Mouse (Mus musculus): ENCODE data around the gene Sel1l3. TPM values are rescaled to one million over a fixed set of nuclear protein-coding genes. Genes with fewer than 3 reads are reported as not detected.

Gene Sel1l3
- polyA plus RNA-seq, 1 experiment from 2014 or later, result 7.8 TPM

- WGBS, result 65% methylated on average over 9 of the region's 9 CpGs
- H3K4me3 ChIP-seq (replicated peaks), result no peak overlapping the region
- no peak overlapping the region for H3K27ac ChIP-seq
- H3K27me3 ChIP-seq (replicated peaks), result no peaks in the 10 kb centered on the region
- no peak overlapping the region for H3K4me2 ChIP-seq
- no peak for ATAC-seq (ENCODE audit: insufficient read depth, low FRiP score, low read depth)
- no peaks in the 10 kb centered on the region for H3K9me3 ChIP-seq
- no peaks in the 10 kb centered on the region for H3K36me3 ChIP-seq
- H3K4me1 ChIP-seq, result 0 out of 2 replicates have a peak, but pooled peaks cover 3% of the 10 kb centered on the region
- H3K9ac ChIP-seq, result no peak overlapping the region
These were observed 105.7 kb downstream of the Sel1l3 start for GRCm38 (mm10) chr5:53108026-53108425.

DNA sequence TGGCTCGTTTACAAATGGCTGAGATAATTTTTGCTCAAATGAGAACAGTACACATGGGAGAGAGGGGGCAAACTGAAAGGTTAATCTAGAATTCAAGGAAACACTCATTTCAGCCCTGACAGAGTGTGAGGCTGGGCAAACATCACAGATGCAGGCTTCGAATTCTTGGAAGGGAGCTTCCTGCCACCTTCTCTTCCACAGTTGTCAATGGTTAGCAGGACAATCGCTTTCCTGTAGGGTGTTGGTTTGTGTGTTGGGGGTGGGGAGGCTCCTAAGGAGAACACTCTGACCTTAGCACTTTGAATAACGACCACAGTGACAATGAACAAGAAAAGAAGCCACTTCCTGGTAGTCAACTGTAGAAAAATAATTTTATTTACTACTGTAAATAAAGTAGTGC, 107.0 kb downstream of the Sel1l3 start:
- Histone ChIP-seq H3K36me3 (no peaks in the 10 kb centered on the region), H3K4me1 (0 out of 2 replicates have a peak, but pooled peaks cover 3% of the 10 kb centered on the region), H3K27me3 (replicated peaks) (no peaks in the 10 kb centered on the region), H3K9me3 (no peaks in the 10 kb centered on the region), H3K4me2 (no peak overlapping the region), H3K4me3 (replicated peaks) (no peak overlapping the region), H3K27ac (no peak overlapping the region), H3K9ac (no peak overlapping the region)
- no peak for ATAC-seq (ENCODE audit: insufficient read depth, low FRiP score, low read depth)
- WGBS, result 39% methylated on average over 4 of the region's 4 CpGs

- H3K9ac ChIP-seq, result no peak overlapping the region
- no peak overlapping the region for H3K4me2 ChIP-seq
- no peaks in the 10 kb centered on the region for H3K27me3 ChIP-seq (replicated peaks)
- WGBS, result 53% methylated on average over 4 of the region's 4 CpGs
- H3K4me1 ChIP-seq, result 0 out of 2 replicates have a peak, but pooled peaks cover 3% of the 10 kb centered on the region
- ATAC-seq (ENCODE audit: insufficient read depth, low FRiP score, low read depth), result no peak
- no peak overlapping the region for H3K4me3 ChIP-seq (replicated peaks)
- H3K27ac ChIP-seq, result no peak overlapping the region
- H3K36me3 ChIP-seq, result no peaks in the 10 kb centered on the region
- H3K9me3 ChIP-seq, result no peaks in the 10 kb centered on the region
These were observed 107.6 kb downstream of the Sel1l3 start for GRCm38 (mm10) chr5:53106125-53106524.

- 0 out of 2 replicates have a peak, but pooled peaks cover 3% of the 10 kb centered on the region for H3K4me1 ChIP-seq
- no peak overlapping the region for H3K4me3 ChIP-seq (replicated peaks)
- ATAC-seq (ENCODE audit: insufficient read depth, low FRiP score, low read depth), result no peak
- H3K27me3 ChIP-seq (replicated peaks), result no peaks in the 10 kb centered on the region
- H3K9me3 ChIP-seq, result no peaks in the 10 kb centered on the region
- no peak overlapping the region for H3K4me2 ChIP-seq
- no peak overlapping the region for H3K27ac ChIP-seq
- H3K9ac ChIP-seq, result no peak overlapping the region
- 65% methylated on average over 8 of the region's 8 CpGs for WGBS
- no peaks in the 10 kb centered on the region for H3K36me3 ChIP-seq
These were observed 108.0 kb downstream of the Sel1l3 start for GRCm38 (mm10) chr5:53105716-53106115.

GRCm38 (mm10) chr5:53104177-53104855, 109.4 kb downstream of the Sel1l3 start:
- no peaks in the 10 kb centered on the region for H3K27me3 ChIP-seq (replicated peaks)
- 0 out of 2 replicates have a peak, but pooled peaks cover 3% of the 10 kb centered on the region for H3K4me1 ChIP-seq
- 55% methylated on average over 13 of the region's 13 CpGs for WGBS
- H3K4me2 ChIP-seq, result no peak overlapping the region
- no peak overlapping the region for H3K4me3 ChIP-seq (replicated peaks)
- no peaks in the 10 kb centered on the region for H3K36me3 ChIP-seq
- no peak overlapping the region for H3K9ac ChIP-seq
- ATAC-seq (ENCODE audit: insufficient read depth, low FRiP score, low read depth), result no peak
- no peak overlapping the region for H3K27ac ChIP-seq
- no peaks in the 10 kb centered on the region for H3K9me3 ChIP-seq

DNA sequence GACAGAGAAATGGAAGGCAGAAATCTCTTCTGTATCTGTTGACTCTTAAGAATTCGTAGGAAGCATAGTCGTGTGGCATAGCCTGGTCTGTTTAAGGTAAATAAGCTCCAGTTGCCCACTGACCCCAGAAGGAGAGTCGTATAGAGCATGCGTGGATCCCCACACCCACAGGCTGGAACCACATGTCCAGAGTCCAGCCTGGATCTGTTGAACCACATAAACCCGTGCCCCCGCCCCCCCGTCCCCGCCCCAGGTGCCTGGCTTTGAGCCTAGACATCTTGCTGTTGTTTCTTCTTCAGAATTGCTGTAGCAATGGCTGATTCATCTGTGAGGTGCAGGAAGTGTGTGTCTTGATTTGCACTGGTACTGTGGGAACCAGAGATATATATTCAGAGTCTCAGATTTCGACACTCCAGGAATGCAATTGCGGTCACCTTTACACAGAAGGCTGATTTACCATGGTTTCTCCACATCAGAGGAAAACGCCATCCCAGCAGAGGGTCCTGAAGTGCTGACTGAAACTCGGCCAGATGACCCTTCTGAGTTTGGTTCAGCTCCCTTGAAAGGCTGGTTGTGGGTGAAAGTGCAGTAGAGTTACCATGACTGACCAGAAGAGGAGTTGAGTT, 111.8 kb downstream of the Sel1l3 start:
- 78% methylated on average over 12 of the region's 12 CpGs for WGBS
- no peak overlapping the region for H3K9ac ChIP-seq
- no peak for ATAC-seq (ENCODE audit: insufficient read depth, low FRiP score, low read depth)
- no peak overlapping the region for H3K4me2 ChIP-seq
- no peaks in the 10 kb centered on the region for H3K4me1 ChIP-seq
- H3K27ac ChIP-seq, result no peak overlapping the region
- H3K4me3 ChIP-seq (replicated peaks), result no peak overlapping the region
- H3K36me3 ChIP-seq, result no peaks in the 10 kb centered on the region
- H3K9me3 ChIP-seq, result no peaks in the 10 kb centered on the region
- no peaks in the 10 kb centered on the region for H3K27me3 ChIP-seq (replicated peaks)

- no peaks in the 10 kb centered on the region for H3K27me3 ChIP-seq (replicated peaks)
- no peak overlapping the region for H3K4me2 ChIP-seq
- WGBS, result 67% methylated on average over 3 of the region's 3 CpGs
- no peak for ATAC-seq (ENCODE audit: insufficient read depth, low FRiP score, low read depth)
- H3K4me3 ChIP-seq (replicated peaks), result no peak overlapping the region
- no peak overlapping the region for H3K9ac ChIP-seq
- no peaks in the 10 kb centered on the region for H3K36me3 ChIP-seq
- no peaks in the 10 kb centered on the region for H3K9me3 ChIP-seq
- H3K27ac ChIP-seq, result no peak overlapping the region
- H3K4me1 ChIP-seq, result no peaks in the 10 kb centered on the region
These were observed 122.4 kb downstream of the Sel1l3 start for GRCm38 (mm10) chr5:53091331-53091730.

DNA sequence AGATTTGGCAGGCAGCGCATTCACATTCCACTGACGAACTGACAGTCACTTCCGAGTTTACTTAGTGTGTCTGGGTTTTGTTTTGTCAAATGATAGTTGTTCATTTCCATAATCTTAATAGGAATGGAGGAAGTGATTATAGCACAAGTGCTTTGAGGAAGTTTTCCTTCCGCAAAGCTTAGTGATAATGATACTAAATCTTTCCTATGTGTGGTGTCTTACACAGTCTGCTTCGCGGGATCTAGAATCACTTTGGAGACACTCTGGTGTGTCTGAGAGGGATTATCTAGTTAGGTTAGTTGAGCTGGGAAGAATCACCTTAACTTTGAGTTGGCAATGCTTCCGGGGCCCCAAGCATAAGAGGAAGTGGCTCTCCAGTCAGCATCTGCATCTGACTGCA, 126.3 kb downstream of the Sel1l3 start:
- no peak overlapping the region for H3K4me2 ChIP-seq
- H3K9ac ChIP-seq, result no peak overlapping the region
- 77% methylated on average over 7 of the region's 7 CpGs for WGBS
- ATAC-seq (ENCODE audit: insufficient read depth, low FRiP score, low read depth), result no peak
- no peaks in the 10 kb centered on the region for H3K9me3 ChIP-seq
- no peaks in the 10 kb centered on the region for H3K4me1 ChIP-seq
- no peak overlapping the region for H3K27ac ChIP-seq
- no peak overlapping the region for H3K4me3 ChIP-seq (replicated peaks)
- H3K36me3 ChIP-seq, result no peaks in the 10 kb centered on the region
- 0 out of 2 replicates have a peak, but pooled peaks cover 2% of the 10 kb centered on the region for H3K27me3 ChIP-seq (replicated peaks)

GRCm38 (mm10) chr5:53078453-53078852, 135.3 kb downstream of the Sel1l3 start:
- Histone ChIP-seq H3K9me3 (no peaks in the 10 kb centered on the region), H3K27ac (no peak overlapping the region), H3K4me3 (replicated peaks) (no peak overlapping the region), H3K9ac (no peak overlapping the region), H3K27me3 (replicated peaks) (no peaks in the 10 kb centered on the region), H3K4me1 (no peaks in the 10 kb centered on the region), H3K36me3 (no peaks in the 10 kb centered on the region), H3K4me2 (no peak overlapping the region)
- WGBS, result 63% methylated on average over 4 of the region's 4 CpGs
- ATAC-seq (ENCODE audit: insufficient read depth, low FRiP score, low read depth), result no peak

DNA sequence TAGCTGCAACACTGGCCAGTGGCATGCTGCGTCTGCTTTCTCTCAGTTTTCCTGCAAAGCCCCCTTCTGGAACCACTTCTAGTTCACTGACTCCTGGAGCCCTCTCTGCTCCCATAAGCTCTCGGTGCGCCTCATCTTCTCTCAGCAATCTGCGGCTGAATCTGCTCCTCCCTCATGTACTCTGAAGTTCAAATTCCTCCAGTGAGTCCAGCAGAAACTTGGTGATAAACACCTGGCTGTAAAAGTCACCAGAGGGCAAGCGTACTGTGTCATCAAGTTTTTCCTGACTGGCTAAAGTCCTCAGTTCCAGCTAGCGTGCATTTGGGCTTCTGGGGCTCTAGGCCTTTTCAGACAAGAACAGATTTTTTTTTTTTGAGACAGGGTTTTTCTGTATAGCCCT, 139.2 kb downstream of the Sel1l3 start:
- H3K4me1 ChIP-seq, result no peaks in the 10 kb centered on the region
- WGBS, result 48% methylated on average over 6 of the region's 6 CpGs
- no peaks in the 10 kb centered on the region for H3K36me3 ChIP-seq
- no peak overlapping the region for H3K27ac ChIP-seq
- H3K4me3 ChIP-seq (replicated peaks), result no peak overlapping the region
- H3K27me3 ChIP-seq (replicated peaks), result no peaks in the 10 kb centered on the region
- H3K4me2 ChIP-seq, result no peak overlapping the region
- ATAC-seq (ENCODE audit: insufficient read depth, low FRiP score, low read depth), result no peak
- H3K9ac ChIP-seq, result no peak overlapping the region
- H3K9me3 ChIP-seq, result no peaks in the 10 kb centered on the region

DNA sequence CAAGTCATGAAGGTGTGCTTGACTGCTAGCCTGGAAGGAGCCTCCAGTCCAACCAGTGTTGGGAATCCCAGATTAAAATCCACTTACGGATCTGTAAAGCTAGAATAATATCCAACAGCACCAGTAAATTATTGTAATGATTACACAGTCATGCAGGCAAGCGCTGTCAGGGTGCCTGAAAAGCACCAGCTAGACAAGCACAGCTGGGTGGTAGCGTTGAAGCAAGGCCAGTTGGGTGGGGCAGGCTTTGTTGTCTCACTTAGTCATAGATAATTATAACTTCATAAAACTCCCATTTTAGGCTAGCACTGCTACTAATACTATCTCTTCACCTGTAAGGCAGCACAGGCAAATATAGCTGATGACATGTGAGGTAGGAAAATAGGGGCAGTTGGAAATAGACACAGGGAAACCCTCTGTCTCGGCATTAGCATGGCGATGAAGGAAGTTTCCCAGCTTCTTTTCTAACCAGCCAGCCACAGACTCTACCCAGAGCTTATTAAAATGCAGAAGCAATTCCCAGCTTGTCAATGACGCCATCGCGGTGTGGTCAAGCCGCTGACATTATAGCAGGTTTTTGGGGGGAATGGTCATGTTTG, 152.1 kb downstream of the Sel1l3 start:
- Histone ChIP-seq H3K4me2 (no peak overlapping the region), H3K9me3 (no peaks in the 10 kb centered on the region), H3K27ac (no peak overlapping the region), H3K36me3 (no peaks in the 10 kb centered on the region), H3K4me3 (replicated peaks) (no peak overlapping the region), H3K4me1 (no peaks in the 10 kb centered on the region), H3K27me3 (replicated peaks) (no peaks in the 10 kb centered on the region), H3K9ac (no peak overlapping the region)
- WGBS, result 86% methylated on average over 9 of the region's 9 CpGs
- ATAC-seq (ENCODE audit: insufficient read depth, low FRiP score, low read depth), result no peak
